In genomic region chr13:10991151-10991550, GRCm38 (mm10) we compare ENCODE assay signal across 17 mouse cellular contexts.
"Had no signal": no experiment of that assay in that cellular context is flagged by ENCODE, and none has a peak within 500 bp of the region (broad histone marks: within the 10 kb centered on the region; RNA-seq: fewer than 3 reads in every experiment).

No protein-coding gene starts in this region.

- H3K27me3 ChIP-seq: neural tube, embryonic 12.5 days; neural tube, embryonic 13.5 days; neural tube, embryonic 15.5 days; stomach, embryonic 15.5 days had no signal

- H3K4me1 ChIP-seq: neural tube, embryonic 12.5 days; neural tube, embryonic 15.5 days; stomach, embryonic 15.5 days had no signal

- H3K4me2 ChIP-seq: neural tube, embryonic 12.5 days; neural tube, embryonic 13.5 days; neural tube, embryonic 15.5 days; stomach, embryonic 15.5 days had no signal

- DNase-seq: retina, postnatal 1 day; right cerebral cortex, adult 18-20 months; right cerebral cortex, postnatal 14 days; right cerebral cortex, postnatal 25 days; right cerebral cortex, postnatal 4 days; spleen, adult 18-20 months; thymus, adult 18-20 months; thymus, adult 2 months; thymus, postnatal 14 days; thymus, postnatal 25 days; thymus, postnatal 36 days; thymus, postnatal 4 days had no signal

- H3K4me3 ChIP-seq: neural tube, embryonic 12.5 days; neural tube, embryonic 13.5 days; neural tube, embryonic 15.5 days; stomach, embryonic 15.5 days had no signal

- H3K9ac ChIP-seq: neural tube, embryonic 12.5 days; neural tube, embryonic 13.5 days; neural tube, embryonic 15.5 days; stomach, embryonic 15.5 days had no signal

- H3K36me3 ChIP-seq: neural tube, embryonic 12.5 days; neural tube, embryonic 13.5 days; neural tube, embryonic 15.5 days; stomach, embryonic 15.5 days had no signal

- H3K27ac ChIP-seq: neural tube, embryonic 12.5 days; neural tube, embryonic 13.5 days; neural tube, embryonic 15.5 days; stomach, embryonic 15.5 days; stomach, postnatal 0 days had no signal

- H3K9me3 ChIP-seq: neural tube, embryonic 12.5 days; neural tube, embryonic 13.5 days; neural tube, embryonic 15.5 days; stomach, embryonic 15.5 days had no signal
